Comparison of ENCODE assay signal across 20 mouse cellular contexts in genomic region chr9:61064714-61065305, GRCm38 (mm10).
A peak's percentile ranks its signal among the peaks of the same experiment; 100 is the strongest.
DNase-seq lines count a peak whose midpoint lies in the region; ATAC-seq and TF ChIP-seq lines count a peak whose summit lies in the region.
"Had no signal": no experiment of that assay in that cellular context is flagged by ENCODE, and none has a peak within 500 bp of the region (broad histone marks: within the 10 kb centered on the region; RNA-seq: fewer than 3 reads in every experiment).

No protein-coding gene starts in this region.

- TF ChIP-seq RAD21 in MEL (IDR thresholded peaks at IDR 0.05; ENCODE audit: low read depth, low read length) = no peak

- no peaks in the 10 kb centered on the region for H3K36me3 ChIP-seq in hindbrain, embryonic 10.5 days
- no peaks in the 10 kb centered on the region for H3K36me3 ChIP-seq in hindbrain, embryonic 11.5 days (ENCODE audit: control insufficient read depth, insufficient read depth, low read length)
- no peaks in the 10 kb centered on the region for H3K36me3 ChIP-seq in lung, embryonic 14.5 days (ENCODE audit: insufficient read depth)
- H3K36me3 ChIP-seq in MEL (ENCODE audit: control insufficient read depth in 1 of 2, insufficient read depth in 2 of 2, low read length in 2 of 2) = peaks cover 0 to 9% of the 10 kb centered on the region in 2 experiments; a peak in 2 of 4 replicates
- H3K36me3 ChIP-seq: embryonic facial prominence, embryonic 15.5 days; G1E; limb, embryonic 12.5 days; liver, embryonic 13.5 days had no signal

- TF ChIP-seq POLR2A in MEL (IDR thresholded peaks at IDR 0.05; ENCODE audit: control insufficient read depth in 1 of 2, insufficient read depth in 1 of 2, low read depth in 1 of 2, low read length in 2 of 2, poor library complexity in 1 of 2) = peak in 1 of 2 experiments; percentile 34; a peak in 1 of 4 replicates

- peaks cover 38% of the 10 kb centered on the region for H3K27me3 ChIP-seq in hindbrain, embryonic 10.5 days (ENCODE audit: insufficient read depth, poor library complexity, severe bottlenecking)
- no peaks in the 10 kb centered on the region; the same call in 1 of the 2 replicates for H3K27me3 ChIP-seq in hindbrain, embryonic 11.5 days (ENCODE audit: control insufficient read depth, insufficient read depth, low read length)
- H3K27me3 ChIP-seq in lung, embryonic 14.5 days (ENCODE audit: insufficient read depth, low read length) = no peaks in the 10 kb centered on the region; the same call in 1 of the 2 replicates
- no peaks in the 10 kb centered on the region for H3K27me3 ChIP-seq in MEL (ENCODE audit: control insufficient read depth in 1 of 2, insufficient read depth in 2 of 2, low read length in 2 of 2)
- H3K27me3 ChIP-seq: liver, embryonic 13.5 days had no signal

- H3K9me3 ChIP-seq in hindbrain, embryonic 10.5 days = peaks cover 4% of the 10 kb centered on the region
- 0 out of 2 replicates have a peak, but pooled peaks cover 2% of the 10 kb centered on the region for H3K9me3 ChIP-seq in hindbrain, embryonic 11.5 days (ENCODE audit: control insufficient read depth, low read length)
- no peaks in the 10 kb centered on the region for H3K9me3 ChIP-seq in lung, embryonic 14.5 days (ENCODE audit: low read depth, low read length)
- no peaks in the 10 kb centered on the region for H3K9me3 ChIP-seq in MEL (replicated peaks; ENCODE audit: insufficient read depth, low read length)
- H3K9me3 ChIP-seq: embryonic facial prominence, embryonic 15.5 days; liver, embryonic 13.5 days had no signal

- no peak overlapping the region for H3K4me3 ChIP-seq in hindbrain, embryonic 10.5 days
- H3K4me3 ChIP-seq in hindbrain, embryonic 11.5 days (ENCODE audit: low read depth, low read length) = no peak overlapping the region
- no peak overlapping the region for H3K4me3 ChIP-seq in lung, embryonic 14.5 days (ENCODE audit: low read depth, low read length)
- no peak overlapping the region for H3K4me3 ChIP-seq in MEL (ENCODE audit: control insufficient read depth in 1 of 2, insufficient read depth in 1 of 2, low read depth in 2 of 2, low read length in 2 of 2)
- H3K4me3 ChIP-seq: embryonic facial prominence, embryonic 15.5 days; limb, embryonic 12.5 days; liver, embryonic 13.5 days had no signal

- WGBS in hindbrain, embryonic 10.5 days = 68% methylated on average over 8 of the region's 8 CpGs
- 69% methylated on average over 8 of the region's 8 CpGs for WGBS in hindbrain, embryonic 11.5 days
- 24% methylated on average over 8 of the region's 8 CpGs for WGBS in lung, embryonic 14.5 days

- TF ChIP-seq EP300 in MEL (IDR thresholded peaks at IDR 0.05; ENCODE audit: low read depth in 1 of 2, low read length in 2 of 2) = peak; percentile 76

- H3K27ac ChIP-seq in hindbrain, embryonic 10.5 days = 0 out of 2 replicates have a peak overlapping the region, but pooled peaks have one; percentile 35
- H3K27ac ChIP-seq in hindbrain, embryonic 11.5 days (ENCODE audit: low read depth, low read length) = no peak overlapping the region
- H3K27ac ChIP-seq in lung, embryonic 14.5 days (ENCODE audit: low read depth) = 0 out of 2 replicates have a peak overlapping the region, but pooled peaks have one; percentile 9
- H3K27ac ChIP-seq in MEL (ENCODE audit: control insufficient read depth, low read depth, low read length) = peak overlapping the region; percentile 77
- H3K27ac ChIP-seq: embryonic facial prominence, embryonic 15.5 days; hindbrain, embryonic 14.5 days; limb, embryonic 12.5 days; liver, embryonic 13.5 days had no signal

- no peak for DNase-seq in hindbrain, embryonic 10.5 days (ENCODE audit: low spot score)
- no peak for DNase-seq in hindbrain, embryonic 11.5 days (ENCODE audit: low spot score)
- peak; percentile 58 for DNase-seq in lung, embryonic 14.5 days
- no peak for DNase-seq in lung, adult 18-20 months
- peak; percentile 71 for DNase-seq in MEL (ENCODE audit: low read depth, low spot score)
- DNase-seq in layer of hippocampus, adult 9-11 months = no peak
- DNase-seq: adrenal gland, adult 2 months; cerebellum, adult 9-11 months; embryo, embryonic 11 days; gastrocnemius, postnatal 14 days; kidney, adult 8-10 months; liver, embryonic 13.5 days; thymus, adult 18-20 months had no signal

- H3K4me1 ChIP-seq in hindbrain, embryonic 10.5 days (replicated peaks) = peaks cover 26% of the 10 kb centered on the region
- H3K4me1 ChIP-seq in hindbrain, embryonic 11.5 days (replicated peaks; ENCODE audit: control insufficient read depth, insufficient read depth, low read length) = no peaks in the 10 kb centered on the region; the same call in 1 of the 2 replicates
- H3K4me1 ChIP-seq in lung, embryonic 14.5 days (ENCODE audit: insufficient read depth) = 0 out of 2 replicates have a peak, but pooled peaks cover 3% of the 10 kb centered on the region
- peaks cover 2 to 16% of the 10 kb centered on the region in 2 experiments; a peak in 2 of 4 replicates for H3K4me1 ChIP-seq in MEL (ENCODE audit: control insufficient read depth in 1 of 2, insufficient read depth in 2 of 2, low read length in 2 of 2)

- no peak overlapping the region for H3K4me2 ChIP-seq in hindbrain, embryonic 11.5 days (replicated peaks; ENCODE audit: low read depth, low read length)
- no peak overlapping the region for H3K4me2 ChIP-seq in lung, embryonic 14.5 days
- H3K4me2 ChIP-seq: embryonic facial prominence, embryonic 15.5 days; hindbrain, embryonic 14.5 days; limb, embryonic 12.5 days; liver, embryonic 13.5 days had no signal

- no peak for ATAC-seq in hindbrain, embryonic 11.5 days (ENCODE audit: low FRiP score)
- no peak for ATAC-seq in lung, embryonic 14.5 days (ENCODE audit: insufficient read depth)
- peak; percentile 20 for ATAC-seq in granulocyte monocyte progenitor cell, adult 5-6 weeks (replicated peaks; ENCODE audit: poor library complexity, severe bottlenecking)
- ATAC-seq: CD4-positive, CD25-positive, alpha-beta regulatory T cell, adult 4 months; midbrain, embryonic 16.5 days had no signal

- no peak overlapping the region for H3K9ac ChIP-seq in hindbrain, embryonic 11.5 days (ENCODE audit: low read depth, low read length)
- no peak overlapping the region for H3K9ac ChIP-seq in lung, embryonic 14.5 days
- H3K9ac ChIP-seq in MEL (ENCODE audit: control insufficient read depth, low read depth, low read length, poor library complexity, severe bottlenecking) = peak overlapping the region; percentile 26; the same call in 1 of the 2 replicates
- H3K9ac ChIP-seq: embryonic facial prominence, embryonic 15.5 days; hindbrain, embryonic 14.5 days; limb, embryonic 12.5 days; liver, embryonic 13.5 days had no signal

- TF ChIP-seq CTCF in lung, embryonic 14.5 days (IDR thresholded peaks at IDR 0.05; ENCODE audit: low read depth) = no peak
- no peak for TF ChIP-seq CTCF in MEL (IDR thresholded peaks at IDR 0.05 in 2 of 3, conservative IDR thresholded peaks at IDR 0.05 in 1 of 3; ENCODE audit: control insufficient read depth in 1 of 3, insufficient read depth in 1 of 3, low read depth in 2 of 3, low read length in 3 of 3, poor library complexity in 1 of 3, severe bottlenecking in 1 of 3)

- no peaks in the 10 kb centered on the region for H3K79me2 ChIP-seq in MEL (ENCODE audit: control insufficient read depth, insufficient read depth, low read length, poor library complexity)

TF ChIP-seq in MEL, 35 proteins besides CTCF, POLR2A, EP300 and RAD21:
- TF ChIP-seq MYC (IDR thresholded peaks at IDR 0.05; ENCODE audit: low read depth, low read length) (0 out of 2 replicates have a peak, but pooled peaks have one; percentile 25), USF2 (IDR thresholded peaks at IDR 0.05; ENCODE audit: borderline replicate concordance in 1 of 2, insufficient read depth in 1 of 2, low read depth in 1 of 2, low read length in 2 of 2) (no peak), ZKSCAN1 (IDR thresholded peaks at IDR 0.05; ENCODE audit: low read depth, low read length) (no peak), TBP (IDR thresholded peaks at IDR 0.05; ENCODE audit: low read depth, low read length) (0 out of 2 replicates have a peak, but pooled peaks have one; percentile 23), ELF1 (IDR thresholded peaks at IDR 0.05; ENCODE audit: low read depth, low read length) (peak; percentile 23; the same call in 1 of the 2 replicates), MAFK (IDR thresholded peaks at IDR 0.05; ENCODE audit: borderline replicate concordance, low read depth, low read length) (no peak), POLR2AphosphoS2 (IDR thresholded peaks at IDR 0.05; ENCODE audit: low read length) (no peak), JUND (IDR thresholded peaks at IDR 0.05; ENCODE audit: low read depth, low read length) (no peak), CHD1 (IDR thresholded peaks at IDR 0.05; ENCODE audit: low read depth, low read length) (no peak), MYB (IDR thresholded peaks at IDR 0.05; ENCODE audit: low read depth, low read length) (no peak), ETS1 (IDR thresholded peaks at IDR 0.05; ENCODE audit: low read depth, low read length) (peak; percentile 63), USF1 (IDR thresholded peaks at IDR 0.05; ENCODE audit: low read depth, low read length) (no peak), TAL1 (IDR thresholded peaks at IDR 0.05; ENCODE audit: low read length) (no peak), GATA1 (IDR thresholded peaks at IDR 0.05; ENCODE audit: low read depth, low read length) (peak; percentile 79), NELFE (IDR thresholded peaks at IDR 0.05; ENCODE audit: low read depth, low read length) (peak; percentile 25; the same call in 1 of the 2 replicates), SMC3 (IDR thresholded peaks at IDR 0.05; ENCODE audit: low read depth, low read length) (no peak), ZMIZ1 (IDR thresholded peaks at IDR 0.05; ENCODE audit: low read depth, low read length) (no peak), TCF12 (IDR thresholded peaks at IDR 0.05; ENCODE audit: low read depth, low read length) (peak; percentile 44; the same call in 1 of the 2 replicates)

Comparison
In these comparisons a context has a peak if more than half of its experiments do, and no peak if none do; other contexts are left out.
1. DNase-seq: peak in lung, embryonic 14.5 days (single experiment) and MEL (single experiment); none in hindbrain, embryonic 10.5 days (single experiment), hindbrain, embryonic 11.5 days (single experiment), lung, adult 18-20 months (0 of 2) and layer of hippocampus, adult 9-11 months (single experiment).